Mouse (Mus musculus) MEL (cell line): ENCODE data around the gene Zfp319. TPM values are rescaled to one million over a fixed set of nuclear protein-coding genes. Genes with fewer than 3 reads are reported as not detected.

ENCODE experiments used
- DNase-seq: peaks from one replicate; pipeline ENCODE4 v3.0.0; 2011; ENCODE audit warnings: low read depth, low spot score
- H3K27ac ChIP-seq: 2 replicates; pipeline ENCODE4 v1.5.1; 2012; ENCODE audit warnings: low read depth, mild to moderate bottlenecking, control low read depth, low read length, moderate library complexity; ENCODE audit not compliant: control insufficient read depth
- H3K27me3 ChIP-seq, 2 experiments: fragments of 150-350 bp in 1 of 2; sonication (generic) in 1 of 2; 2 replicates each; pipeline ENCODE4 v1.6.1; 2012; ENCODE audit warnings: low read length in 2 of 2, mild to moderate bottlenecking in 2 of 2, improper control_type of control experiment in 1 of 2, moderate library complexity in 1 of 2; ENCODE audit not compliant: insufficient read depth in 2 of 2, control insufficient read depth in 1 of 2
- H3K36me3 ChIP-seq, 2 experiments: 2 replicates each; pipeline ENCODE4 v1.6.1; 2012 to 2014; ENCODE audit warnings: low read length in 2 of 2, improper control_type of control experiment in 1 of 2, inconsistent platforms in 1 of 2, mild to moderate bottlenecking in 1 of 2; ENCODE audit not compliant: insufficient read depth in 2 of 2, control insufficient read depth in 1 of 2
- H3K4me1 ChIP-seq, 2 experiments: fragments of 150-350 bp in 1 of 2; sonication (generic) in 1 of 2; 2 replicates each; pipeline ENCODE4 v1.6.1; 2012; ENCODE audit warnings: low read length in 2 of 2, improper control_type of control experiment in 1 of 2, mild to moderate bottlenecking in 1 of 2; ENCODE audit not compliant: insufficient read depth in 2 of 2, control insufficient read depth in 1 of 2
- H3K4me3 ChIP-seq, 2 experiments: fragments of 150-350 bp in 1 of 2; sonication (generic) in 1 of 2; 2 replicates each; pipeline ENCODE4 v1.5.1; 2012; ENCODE audit warnings: low read depth in 2 of 2, low read length in 2 of 2, mild to moderate bottlenecking in 2 of 2, moderate library complexity in 2 of 2, control low read depth in 1 of 2, improper control_type of control experiment in 1 of 2; ENCODE audit not compliant: control insufficient read depth in 1 of 2, insufficient read depth in 1 of 2
- H3K79me2 ChIP-seq: 2 replicates; pipeline ENCODE4 v1.6.1; 2012; ENCODE audit warnings: mild to moderate bottlenecking, low read length, moderate library complexity; ENCODE audit not compliant: control insufficient read depth, poor library complexity, insufficient read depth
- H3K9ac ChIP-seq: 2 replicates; pipeline ENCODE4 v1.6.1; 2012; ENCODE audit warnings: low read depth, mild to moderate bottlenecking, control low read depth, low read length, moderate library complexity; ENCODE audit not compliant: control insufficient read depth, poor library complexity, severe bottlenecking
- H3K9me3 ChIP-seq: fragments of 150-350 bp; sonication (generic); replicated peaks from 2 replicates; pipeline ENCODE4 v1.6.1; 2012; ENCODE audit warnings: mild to moderate bottlenecking, low read length, improper control_type of control experiment, moderate library complexity; ENCODE audit not compliant: insufficient read depth
- BHLHE40 ChIP-seq: IDR thresholded peaks from 2 replicates; pipeline ENCODE4 v1.6.1; 2012; ENCODE audit warnings: low read depth, mild to moderate bottlenecking, inconsistent platforms, low read length, improper control_type of control experiment, borderline replicate concordance
- CHD2 ChIP-seq: IDR thresholded peaks from 2 replicates; pipeline ENCODE4 v1.6.1; 2011; ENCODE audit warnings: low read length, improper control_type of control experiment
- ELF1 ChIP-seq: IDR thresholded peaks from 2 replicates; pipeline ENCODE4 v1.6.1; 2014; ENCODE audit warnings: low read depth, mild to moderate bottlenecking, inconsistent platforms, low read length, improper control_type of control experiment, moderate library complexity
- EP300 ChIP-seq, 2 experiments: IDR thresholded peaks; 2 replicates each; pipeline ENCODE4 v1.6.1; 2011; ENCODE audit warnings: improper control_type of control experiment in 2 of 2, low read length in 2 of 2, low read depth in 1 of 2, mild to moderate bottlenecking in 1 of 2
- GABPA ChIP-seq: IDR thresholded peaks from 2 replicates; pipeline ENCODE4 v1.6.1; 2012; ENCODE audit warnings: low read depth, mild to moderate bottlenecking, inconsistent platforms, low read length, improper control_type of control experiment, moderate library complexity
- JUND ChIP-seq: IDR thresholded peaks from 2 replicates; pipeline ENCODE4 v1.6.1; 2011; ENCODE audit warnings: low read depth, mild to moderate bottlenecking, improper control_type of control experiment, low read length
- MAFK ChIP-seq: IDR thresholded peaks from 2 replicates; pipeline ENCODE4 v1.6.1; 2011; ENCODE audit warnings: low read depth, mild to moderate bottlenecking, low read length, improper control_type of control experiment, borderline replicate concordance
- MAX ChIP-seq: IDR thresholded peaks from 2 replicates; pipeline ENCODE4 v1.6.1; 2011; ENCODE audit warnings: low read length, improper control_type of control experiment
- MAZ ChIP-seq: IDR thresholded peaks from 2 replicates; pipeline ENCODE4 v1.6.1; 2012; ENCODE audit warnings: low read depth, mild to moderate bottlenecking, inconsistent platforms, low read length, improper control_type of control experiment
- MXI1 ChIP-seq: IDR thresholded peaks from 2 replicates; pipeline ENCODE4 v1.6.1; 2011; ENCODE audit warnings: mild to moderate bottlenecking, low read depth, low read length, improper control_type of control experiment
- NELFE ChIP-seq: IDR thresholded peaks from 2 replicates; pipeline ENCODE4 v1.6.1; 2011; ENCODE audit warnings: low read depth, low read length, improper control_type of control experiment
- POLR2A ChIP-seq, 2 experiments: IDR thresholded peaks; 2 replicates each; pipeline ENCODE4 v1.6.1; 2011 to 2012; ENCODE audit warnings: low read length in 2 of 2, mild to moderate bottlenecking in 2 of 2, control low read depth in 1 of 2, improper control_type of control experiment in 1 of 2, low read depth in 1 of 2, moderate library complexity in 1 of 2; ENCODE audit not compliant: control insufficient read depth in 1 of 2, insufficient read depth in 1 of 2, poor library complexity in 1 of 2
- POLR2AphosphoS2 ChIP-seq: IDR thresholded peaks from 2 replicates; pipeline ENCODE4 v1.6.1; 2011; ENCODE audit warnings: low read length, improper control_type of control experiment
- POLR2AphosphoS5 ChIP-seq: IDR thresholded peaks from 2 replicates; pipeline ENCODE4 v1.6.1; 2012; ENCODE audit warnings: low read depth, borderline replicate concordance, mild to moderate bottlenecking, inconsistent platforms, low read length, moderate library complexity, mixed read lengths
- RCOR1 ChIP-seq: IDR thresholded peaks from 2 replicates; pipeline ENCODE4 v1.6.1; 2012; ENCODE audit warnings: low read depth, mild to moderate bottlenecking, inconsistent platforms, low read length, improper control_type of control experiment
- SMC3 ChIP-seq: IDR thresholded peaks from 2 replicates; pipeline ENCODE4 v1.6.1; 2011; ENCODE audit warnings: low read depth, low read length, improper control_type of control experiment
- TAL1 ChIP-seq: IDR thresholded peaks from 2 replicates; pipeline ENCODE4 v1.6.1; 2012; ENCODE audit warnings: mild to moderate bottlenecking, inconsistent platforms, low read length, moderate library complexity, mixed read lengths
- TCF12 ChIP-seq: IDR thresholded peaks from 2 replicates; pipeline ENCODE4 v1.6.1; 2014; ENCODE audit warnings: low read depth, mild to moderate bottlenecking, inconsistent platforms, low read length, improper control_type of control experiment, moderate library complexity
- UBTF ChIP-seq: IDR thresholded peaks from 2 replicates; pipeline ENCODE4 v1.6.1; 2012; ENCODE audit warnings: low read depth, mild to moderate bottlenecking, inconsistent platforms, low read length, improper control_type of control experiment, moderate library complexity, borderline replicate concordance; ENCODE audit not compliant: insufficient read depth
- USF1 ChIP-seq: IDR thresholded peaks from 2 replicates; pipeline ENCODE4 v1.6.1; 2014; ENCODE audit warnings: low read depth, mild to moderate bottlenecking, inconsistent platforms, low read length, improper control_type of control experiment, moderate library complexity
- ZC3H11A ChIP-seq: IDR thresholded peaks from 2 replicates; pipeline ENCODE4 v1.6.1; 2012; ENCODE audit warnings: low read depth, mild to moderate bottlenecking, inconsistent platforms, low read length, improper control_type of control experiment
- ZKSCAN1 ChIP-seq: IDR thresholded peaks from 2 replicates; pipeline ENCODE4 v1.6.1; 2012; ENCODE audit warnings: low read depth, mild to moderate bottlenecking, inconsistent platforms, low read length, improper control_type of control experiment, moderate library complexity
- polyA plus RNA-seq, 2 experiments: library from polyadenylated mRNA; stranded (reverse) in 1 of 2; unstranded in 1 of 2; fragments of >175 nt in 1 of 2; fragments of >200 nt in 1 of 2; gene quantifications; 2 replicates each; pipeline versions ENCODE4 v1.2.1 to v1.2.4; 2012; ENCODE audit warnings: low replicate concordance in 2 of 2, low read depth in 1 of 2; ENCODE audit not compliant: insufficient read length in 2 of 2, insufficient read depth in 1 of 2, missing spikeins in 1 of 2
- total RNA-seq: library from RNA; depleted of rRNA; stranded (reverse); fragments of 300-350 nt; gene quantifications from 2 replicates; pipeline ENCODE4 v1.2.3, GENCODE M21; 2012

The Zfp319 gene
- total and polyA plus RNA-seq, 3 experiments = 2.0 to 4.8 TPM; not detected in 1

DNA sequence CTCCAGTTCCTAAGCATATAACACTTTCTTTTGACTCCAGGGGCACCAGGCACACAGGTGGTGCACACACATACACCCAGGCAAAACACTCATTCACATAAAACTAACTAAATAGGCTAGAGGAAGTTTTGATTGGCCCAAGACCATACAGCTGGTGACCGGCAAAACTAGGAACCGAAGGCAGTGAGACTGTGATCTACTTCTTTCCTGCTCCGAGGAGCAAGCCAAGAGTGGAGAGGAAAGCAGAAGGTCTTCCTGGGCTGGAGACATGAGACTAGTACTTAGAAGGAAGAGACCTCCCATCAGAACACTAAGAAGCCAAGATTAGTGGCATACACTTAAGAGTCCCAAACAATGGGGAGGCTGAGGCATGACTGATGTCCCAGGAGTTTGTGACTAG lies 8.5 kb downstream of the Zfp319 start:
- DNase-seq = no peak
- Histone ChIP-seq H3K79me2 (no peaks in the 10 kb centered on the region), H3K27me3 (peaks cover 0 to under 1% of the 10 kb centered on the region in 2 experiments; a peak in 3 of 4 replicates), H3K36me3 (no peaks in the 10 kb centered on the region)
- TF ChIP-seq ELF1 = no peak
- no peak for TF ChIP-seq SMC3
- no peak for TF ChIP-seq POLR2A (IDR thresholded peaks at IDR 0.05; ENCODE audit: control insufficient read depth in 1 of 2, insufficient read depth in 1 of 2, low read depth in 1 of 2, low read length in 2 of 2, poor library complexity in 1 of 2)
- no peak for TF ChIP-seq USF1
- TF ChIP-seq ZKSCAN1 = no peak
- TF ChIP-seq CHD2 = no peak
- TF ChIP-seq POLR2AphosphoS2 = no peak
- TF ChIP-seq TCF12 = no peak
- TF ChIP-seq TAL1 = no peak
- no peak for TF ChIP-seq JUND
- TF ChIP-seq POLR2AphosphoS5 = no peak
- TF ChIP-seq MXI1 = no peak
- TF ChIP-seq MAX = no peak
- TF ChIP-seq, all 39 proteins: peak for 0
- H3K4me3 ChIP-seq = no peak overlapping the region
- H3K9me3 ChIP-seq = no peaks in the 10 kb centered on the region
- H3K27ac ChIP-seq = no peak overlapping the region
- H3K4me1 ChIP-seq = no peaks in the 10 kb centered on the region
- H3K9ac ChIP-seq = no peak overlapping the region

GRCm38 (mm10) chr8:95320224-95321139 lies 11.3 kb downstream of the Zfp319 start:
- no peak for DNase-seq
- Histone ChIP-seq H3K36me3 (no peaks in the 10 kb centered on the region), H3K27me3 (peaks cover 0 to 2% of the 10 kb centered on the region in 2 experiments; a peak in 3 of 4 replicates), H3K4me1 (no peaks in the 10 kb centered on the region), H3K9ac (no peak overlapping the region), H3K4me3 (no peak overlapping the region), H3K27ac (no peak overlapping the region), H3K79me2 (no peaks in the 10 kb centered on the region), H3K9me3 (no peaks in the 10 kb centered on the region)
- no peak for TF ChIP-seq ELF1
- no peak for TF ChIP-seq MXI1
- TF ChIP-seq POLR2AphosphoS2 = no peak
- TF ChIP-seq JUND = no peak
- TF ChIP-seq TCF12 = no peak
- no peak for TF ChIP-seq RCOR1
- TF ChIP-seq TAL1 = no peak
- no peak for TF ChIP-seq SMC3
- TF ChIP-seq MAX = no peak
- TF ChIP-seq GABPA = no peak
- no peak for TF ChIP-seq MAZ
- TF ChIP-seq MAFK = no peak
- TF ChIP-seq USF1 = no peak
- no peak for TF ChIP-seq EP300 (IDR thresholded peaks at IDR 0.05; ENCODE audit: low read depth in 1 of 2, low read length in 2 of 2)
- TF ChIP-seq CHD2 = no peak
- TF ChIP-seq ZC3H11A = no peak
- no peak for TF ChIP-seq NELFE
- TF ChIP-seq UBTF = no peak
- no peak for TF ChIP-seq BHLHE40
